Mouse (Mus musculus): Measurements from ENCODE around the gene Khdc1c. TPM values are rescaled to one million over a fixed set of nuclear protein-coding genes. Genes with fewer than 3 reads are reported as not detected.
"Not testable (repeated sequence)": the region's sequence is repeated elsewhere in the genome, so short reads cannot be mapped to it uniquely, and the experiment has no call there.

Khdc1c gene
- total RNA-seq (2021), result not detected

DNA sequence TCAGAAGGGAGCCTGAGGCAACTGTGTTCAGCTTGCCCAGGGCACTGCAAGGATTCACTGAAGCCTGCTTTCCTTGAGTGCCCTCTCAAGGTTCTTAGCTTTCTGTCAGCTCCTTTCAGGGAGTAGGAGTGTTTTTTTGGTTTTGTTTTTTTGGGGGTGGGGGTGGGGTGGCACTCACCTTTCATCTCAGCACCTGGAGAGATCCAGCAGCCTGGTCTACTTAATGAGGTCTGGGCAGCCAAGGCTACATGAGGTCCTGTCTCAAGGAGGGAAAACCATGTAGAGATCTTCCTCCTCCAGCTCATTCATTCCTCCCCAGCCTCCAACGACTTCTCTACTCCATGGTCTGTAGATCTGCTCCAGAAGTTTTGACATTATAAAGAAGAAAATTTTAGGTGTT lies at the start of gene Khdc1c:
Khdc1c (plus strand) TSS at position 301 of the 400 bp plus-strand sequence.
- DNase-seq, result not testable (repeated sequence)

DNA sequence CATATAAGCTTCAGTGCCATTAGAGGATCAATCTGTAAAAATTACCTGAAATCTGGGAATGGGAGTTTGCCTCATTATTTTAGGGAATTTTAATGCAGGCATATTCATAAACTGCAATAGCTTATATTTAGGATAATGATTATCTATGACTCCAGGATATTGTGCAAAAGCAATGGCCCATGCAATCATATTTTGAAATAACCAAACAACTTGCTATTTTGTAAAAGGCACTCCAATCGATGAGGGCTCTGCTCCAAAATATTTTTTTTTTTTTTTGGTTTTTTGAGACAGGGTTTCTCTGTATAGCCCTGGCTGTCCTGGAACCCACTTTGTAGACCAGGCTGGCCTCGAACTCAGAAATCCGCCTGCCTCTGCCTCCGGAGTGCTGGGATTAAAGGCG lies 47.9 kb upstream of the Khdc1c start:
- DNase-seq, result not testable (repeated sequence)

DNA sequence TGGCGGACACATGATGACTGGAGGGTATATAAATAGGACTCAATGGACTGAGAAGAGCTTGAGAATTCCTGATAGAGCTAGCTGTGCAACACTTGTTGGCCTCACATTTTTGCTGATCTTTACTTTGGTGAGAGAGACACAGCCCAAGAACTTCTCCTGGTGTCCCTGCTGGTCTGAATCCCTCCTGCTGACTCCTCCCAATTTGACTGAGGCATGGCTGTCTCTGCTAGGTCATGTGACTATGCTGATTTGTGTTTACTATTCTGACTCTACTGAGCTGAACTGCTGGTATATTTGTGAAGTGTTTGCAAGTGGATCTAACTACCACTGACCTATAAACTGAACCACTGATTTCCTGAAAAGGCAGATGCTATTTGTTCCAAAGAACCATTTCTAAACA lies 46.5 kb upstream of the Khdc1c start:
- DNase-seq, result no peak

DNA sequence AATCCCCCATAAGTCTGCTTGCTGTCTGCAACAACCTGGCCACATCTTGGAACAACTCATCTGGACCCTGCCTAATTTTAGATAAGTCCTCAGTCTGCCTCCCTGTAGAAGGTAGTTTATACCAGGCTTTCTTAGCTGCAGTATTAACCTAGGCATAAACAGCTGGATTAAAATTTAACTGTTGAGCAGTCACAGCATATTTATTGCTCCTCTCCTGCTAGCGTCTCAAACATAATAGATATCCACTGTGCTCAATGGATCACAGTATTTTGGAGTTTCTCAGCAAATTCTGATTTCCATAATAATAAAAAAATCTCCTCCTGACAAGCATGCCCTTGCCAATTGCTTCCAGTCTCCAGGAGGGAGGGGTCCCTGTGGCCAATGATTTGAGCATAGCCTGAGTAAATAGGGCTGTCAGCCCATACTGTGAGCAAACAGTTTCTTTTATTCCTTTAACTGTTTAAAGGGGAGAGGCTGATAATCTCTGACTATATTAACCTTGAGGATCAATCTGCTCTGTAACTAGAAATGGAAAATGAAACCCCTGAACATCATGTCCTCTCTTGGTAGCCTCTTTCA lies 44.0 kb upstream of the Khdc1c start:
- DNase-seq, result no peak

DNA sequence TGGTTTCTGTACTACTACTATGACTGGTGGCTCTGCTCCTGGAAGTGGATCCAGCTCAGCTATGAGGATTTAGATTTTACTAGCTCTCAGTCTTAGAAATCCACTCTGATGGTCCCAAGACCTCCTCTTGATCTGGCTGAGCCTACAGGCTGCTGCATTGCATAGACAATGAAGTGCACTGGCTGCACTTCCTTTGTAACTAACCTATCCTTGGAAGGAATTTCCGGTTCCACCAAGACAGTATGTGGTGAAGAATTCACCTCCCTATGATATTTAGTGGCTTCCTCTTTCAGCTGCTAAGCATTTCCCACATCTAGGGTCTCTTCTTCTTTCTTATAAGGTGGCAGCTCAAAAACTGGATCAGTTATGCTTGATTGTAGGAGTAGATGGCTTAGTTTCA lies 43.5 kb upstream of the Khdc1c start:
- no peak for DNase-seq

DNA sequence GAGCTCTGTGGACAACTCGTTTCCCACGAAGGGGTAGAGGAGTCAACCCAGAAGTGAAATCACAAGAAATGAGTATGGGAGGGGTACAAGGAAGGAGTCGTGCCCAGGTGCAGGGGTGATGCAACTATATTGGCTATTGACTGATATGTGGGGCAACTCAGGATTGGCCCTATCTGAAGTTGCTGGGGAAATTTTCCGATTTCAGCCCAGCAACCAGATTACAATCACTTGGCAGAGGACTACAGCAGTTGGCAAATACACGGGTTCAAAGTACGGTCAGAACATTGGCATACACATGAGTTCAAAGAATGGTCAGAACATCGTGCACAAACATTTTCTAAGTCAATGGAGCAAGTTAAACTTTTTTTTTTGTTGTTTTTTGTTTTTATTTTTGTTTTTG lies 41.4 kb upstream of the Khdc1c start:
- no peak for DNase-seq

DNA sequence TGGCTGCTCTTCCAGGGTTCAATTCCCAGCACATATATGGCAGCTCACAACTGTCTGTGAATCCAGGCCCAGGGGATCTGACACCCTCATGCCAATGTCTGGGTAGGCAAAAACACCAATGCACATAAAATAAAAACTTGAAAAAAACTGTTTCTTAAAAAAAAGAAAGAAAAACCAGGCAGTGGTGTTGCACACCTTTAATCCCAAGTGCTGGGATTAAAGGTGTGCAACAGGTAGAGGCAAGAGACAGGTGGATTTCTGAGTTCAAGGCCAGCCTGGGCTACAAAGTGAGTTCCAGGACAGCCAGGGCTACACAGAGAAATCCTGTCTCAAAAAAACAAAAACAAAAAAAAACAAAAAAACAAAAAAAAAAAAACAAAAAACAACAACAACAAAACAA lies 37.0 kb upstream of the Khdc1c start:
- DNase-seq, result not testable (repeated sequence)

DNA sequence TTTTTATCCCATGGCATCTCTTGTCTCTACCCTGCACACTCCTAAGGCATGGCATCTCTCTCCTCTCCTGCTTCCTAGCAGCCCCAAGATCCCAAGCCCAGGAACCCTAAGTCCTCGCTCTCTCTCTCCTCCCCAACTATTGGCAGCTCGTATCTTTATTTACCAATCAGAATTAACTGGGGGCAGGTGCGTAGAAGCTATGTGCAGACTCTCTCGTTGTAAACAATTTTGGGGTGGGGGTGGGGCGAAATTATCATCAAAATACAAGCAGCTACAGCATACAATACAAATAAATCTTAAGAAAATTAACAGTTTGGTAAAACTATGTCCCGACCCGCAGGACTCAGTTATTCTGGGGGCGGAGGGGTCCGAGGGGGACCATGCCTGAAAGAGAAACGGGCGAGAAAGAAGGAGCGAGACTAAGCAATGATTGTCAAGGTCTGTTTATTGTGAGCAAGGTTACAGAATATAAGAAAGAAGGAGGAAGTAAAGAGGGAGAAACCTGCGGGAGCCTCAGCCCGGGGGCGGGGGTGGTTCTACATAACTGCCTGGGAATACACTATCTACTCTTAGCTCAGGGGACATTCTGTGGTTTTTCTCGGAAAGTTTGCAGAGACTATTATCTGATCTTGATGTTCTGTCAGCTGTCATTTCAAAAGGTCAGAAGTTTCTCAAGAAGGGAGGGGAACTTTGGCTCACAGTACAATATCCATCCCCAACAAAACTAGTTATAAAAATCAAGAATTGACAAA lies 34.7 kb upstream of the Khdc1c start:
- DNase-seq, result no peak

DNA sequence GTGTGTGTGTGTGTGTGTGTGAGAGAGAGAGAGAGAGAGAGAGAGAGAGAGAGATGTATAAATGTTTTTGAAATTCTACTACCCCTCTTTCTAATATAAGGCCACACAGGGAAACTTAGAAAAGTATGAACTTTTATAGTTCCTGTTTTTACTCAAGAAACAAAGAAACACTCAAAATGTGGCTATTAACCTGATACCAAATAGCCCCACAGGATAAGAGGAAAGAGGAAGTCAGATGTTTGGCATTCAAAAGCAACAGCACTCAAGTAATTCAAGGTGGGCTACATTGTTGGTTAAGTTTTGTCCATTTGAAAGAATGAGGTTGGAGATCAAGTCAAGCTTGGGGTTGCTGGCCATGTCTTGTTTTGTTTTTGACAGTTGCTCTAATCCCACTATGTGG lies 32.3 kb upstream of the Khdc1c start:
- no peak for DNase-seq

DNA sequence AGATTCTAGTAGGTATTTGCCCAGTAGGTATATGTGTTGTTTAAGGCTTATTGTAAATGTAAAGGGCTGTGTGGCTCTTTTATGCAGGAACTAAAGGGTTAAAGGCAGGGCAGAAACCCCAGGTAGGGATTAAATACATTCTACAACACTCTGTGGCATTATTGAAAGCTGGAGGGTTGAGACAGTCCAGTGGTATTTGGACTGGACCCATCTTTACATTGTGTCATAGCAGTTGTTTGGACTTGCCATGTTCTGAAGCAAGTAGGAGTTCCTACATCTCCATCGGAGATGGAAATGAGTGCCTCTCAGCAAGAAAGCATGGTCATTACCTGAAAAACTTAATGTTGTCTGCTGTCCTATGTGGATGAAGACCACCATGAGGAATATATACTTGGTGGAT lies 27.4 kb upstream of the Khdc1c start:
- no peak for DNase-seq

DNA sequence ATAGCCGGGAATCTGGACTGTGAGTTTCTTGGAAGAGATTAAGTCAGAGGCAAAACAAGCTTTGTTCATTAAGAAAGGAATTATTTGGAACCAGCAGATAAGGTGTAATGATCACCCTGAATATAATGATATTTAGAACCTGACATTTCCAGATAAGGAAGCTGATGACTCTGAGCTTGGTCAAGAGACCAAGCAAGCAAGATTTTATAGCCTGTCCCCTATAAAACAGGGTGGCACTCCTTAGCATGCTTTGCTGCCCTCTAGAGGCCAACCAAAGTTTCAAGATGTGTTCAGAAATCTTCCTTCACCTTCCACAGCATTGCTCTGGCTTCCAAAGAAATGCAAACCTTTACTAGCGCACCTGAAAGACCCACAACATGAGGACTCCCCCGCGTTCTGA lies 23.9 kb upstream of the Khdc1c start:
- peak; percentile 71 for DNase-seq

DNA sequence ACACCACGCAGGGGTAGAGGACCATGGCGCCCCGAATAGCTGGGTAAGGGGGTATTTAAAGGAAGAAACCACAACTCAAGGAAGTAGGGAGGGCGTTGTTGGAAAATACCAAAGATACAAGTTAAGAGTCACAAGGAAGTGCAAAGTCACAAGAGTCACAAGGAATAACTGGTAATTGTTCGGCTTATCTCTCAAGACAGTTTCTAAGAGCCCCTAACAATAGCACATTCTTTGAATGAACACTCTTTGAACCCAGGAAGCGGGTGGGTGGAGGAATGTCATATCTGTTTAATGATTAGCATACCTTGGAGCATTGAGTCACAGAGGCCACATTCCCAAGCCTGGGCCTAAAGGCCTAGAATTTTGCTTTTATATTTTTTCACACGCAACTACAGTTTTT lies 23.4 kb upstream of the Khdc1c start:
- not testable (repeated sequence) for DNase-seq

DNA sequence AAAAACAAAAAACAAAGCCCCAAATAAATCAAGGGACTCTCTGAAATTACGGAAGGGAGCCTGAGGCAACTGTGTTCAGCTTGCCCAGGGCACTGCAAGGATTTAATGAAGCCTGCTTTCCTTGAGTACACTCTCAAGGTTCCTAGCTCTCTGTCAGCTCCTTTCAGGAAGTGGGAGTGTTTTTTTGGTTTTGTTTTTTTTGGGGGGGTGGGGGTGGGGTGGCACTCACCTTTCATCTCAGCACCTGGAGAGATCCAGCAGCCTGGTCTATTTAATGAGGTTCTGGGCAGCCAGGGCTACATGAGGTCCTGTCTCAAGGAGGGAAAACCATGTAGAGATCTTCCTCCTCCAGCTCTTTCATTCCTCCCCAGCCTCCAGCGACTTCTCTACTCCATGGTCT lies 18.8 kb upstream of the Khdc1c start, which contains the start of gene Khdc1a:
Khdc1a (plus strand) TSS at position 301 of the 400 bp plus-strand sequence.
- no peak for DNase-seq

DNA sequence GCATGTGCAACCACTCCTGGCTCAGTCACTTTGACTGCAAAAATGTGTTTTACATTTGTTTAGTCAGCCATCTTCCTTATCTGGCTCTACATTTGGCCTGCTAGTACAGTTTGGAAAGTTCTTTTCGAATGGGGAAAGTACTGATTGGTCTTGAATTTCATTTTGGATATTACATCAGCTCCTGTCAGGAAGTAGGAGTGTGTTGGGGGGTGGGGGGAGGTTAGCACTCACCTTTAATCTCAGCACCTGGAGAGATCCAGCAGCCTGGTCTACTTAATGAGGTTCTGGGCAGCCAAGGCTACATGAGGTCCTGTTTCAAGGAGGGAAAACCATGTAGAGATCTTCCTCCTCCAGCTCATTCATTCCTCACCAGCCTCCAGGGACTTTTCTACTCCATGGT lies 15.1 kb downstream of the Khdc1c start, which contains the start of gene Khdc1b:
Khdc1b (plus strand) TSS at position 301 of the 400 bp plus-strand sequence.
- DNase-seq, result no peak

DNA sequence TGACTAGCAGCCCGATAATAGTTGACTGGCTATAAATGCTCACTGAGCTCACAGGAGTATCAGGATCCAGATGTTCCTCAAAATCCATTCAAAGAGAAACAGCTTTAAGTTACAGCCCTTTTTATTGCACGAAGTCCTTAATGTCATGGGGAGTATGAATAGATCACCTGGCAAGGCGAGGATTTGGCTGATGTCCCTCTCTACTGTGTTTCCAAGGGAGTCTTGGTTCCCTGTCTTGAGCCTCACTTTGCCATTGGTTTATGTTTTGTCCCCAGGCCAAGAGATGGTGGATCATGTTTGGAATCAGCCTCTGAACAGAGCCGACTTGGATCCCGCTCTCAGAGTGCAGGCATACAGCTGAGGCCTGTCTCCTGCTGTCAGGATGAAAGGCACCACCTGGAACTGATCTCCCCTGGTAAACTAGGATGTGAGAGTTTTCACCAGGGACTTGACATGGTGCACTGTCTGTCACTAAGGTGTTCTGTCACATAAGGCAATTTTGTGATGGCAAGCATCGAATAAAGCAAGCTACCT lies 23.1 kb downstream of the Khdc1c start:
- DNase-seq, result no peak

DNA sequence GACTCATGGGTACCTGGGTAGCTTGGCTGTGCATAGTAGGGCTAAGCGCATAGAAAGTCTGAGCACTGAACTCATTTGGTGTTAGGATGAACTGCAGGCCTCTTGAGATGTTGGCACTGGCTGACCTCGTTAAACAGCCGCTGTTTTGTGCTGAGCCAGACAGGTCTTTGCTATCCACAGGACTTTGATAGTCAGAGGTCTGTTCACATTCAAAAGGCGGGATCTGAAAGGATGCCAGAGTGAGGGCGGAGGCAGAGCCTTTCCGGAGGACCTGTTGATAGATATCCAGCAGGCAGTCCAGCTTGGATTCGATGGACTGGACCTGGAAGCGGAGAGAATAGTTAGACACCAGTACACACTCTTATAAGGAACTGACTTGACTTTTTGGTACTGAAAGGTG lies 34.7 kb downstream of the Khdc1c start:
- DNase-seq, result peak; percentile 44

DNA sequence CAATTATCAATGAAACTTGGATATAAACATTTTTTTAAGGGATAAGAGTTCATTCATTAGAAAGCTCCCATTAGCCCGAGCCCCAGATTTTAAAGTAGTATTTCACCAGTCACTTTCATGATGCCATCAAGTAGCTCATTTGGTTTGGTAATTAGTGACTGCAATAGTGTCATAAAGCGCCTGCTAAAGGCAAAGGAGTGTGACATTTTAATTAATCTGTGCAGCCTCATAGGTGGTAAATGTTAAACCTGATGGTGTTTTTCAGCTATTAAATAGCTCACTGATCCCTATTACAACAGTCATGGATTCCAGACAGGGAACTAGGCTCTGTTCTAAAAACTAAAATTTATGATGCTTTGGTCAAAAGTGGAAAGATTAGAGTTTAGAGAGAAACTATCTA lies 39.1 kb downstream of the Khdc1c start:
- DNase-seq, result no peak

DNA sequence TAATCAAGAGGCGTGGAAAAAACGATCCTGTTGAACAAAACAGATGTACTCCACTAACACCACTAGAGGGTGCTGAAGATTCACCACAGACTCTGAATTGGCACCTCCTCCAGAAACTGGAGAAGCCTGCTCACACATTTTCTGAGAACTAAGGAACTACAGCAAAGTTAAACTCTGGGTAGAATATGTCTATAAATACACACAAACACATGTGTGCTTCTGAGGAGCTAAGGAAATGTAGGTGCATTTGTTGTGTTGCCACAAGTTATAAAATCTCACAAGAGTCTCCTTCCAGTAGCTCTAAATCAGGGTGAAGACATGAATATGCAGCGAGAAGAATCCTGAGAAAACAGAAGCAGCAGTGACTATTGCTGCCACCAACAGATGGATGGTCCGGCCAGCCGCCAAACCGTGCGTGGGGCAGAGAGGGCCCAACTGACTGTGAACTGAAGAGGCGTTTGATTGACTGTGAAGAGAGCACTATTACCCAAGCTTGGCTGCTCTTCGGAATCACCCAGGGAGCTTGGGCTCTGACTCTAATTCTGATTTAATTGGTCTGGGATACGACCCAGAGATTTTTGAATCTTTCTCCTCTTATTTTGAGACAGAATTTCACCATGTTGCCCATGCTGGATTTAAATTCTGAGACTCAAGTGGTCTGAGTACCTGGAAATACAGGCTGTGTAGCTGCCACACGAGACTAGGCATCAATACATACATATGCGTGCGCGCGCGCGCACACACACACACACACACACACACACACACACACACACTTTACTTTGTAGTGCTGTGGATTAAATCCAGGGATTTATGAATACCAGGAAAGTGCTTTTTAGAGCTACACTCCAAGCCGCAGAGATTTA lies 43.4 kb downstream of the Khdc1c start:
- DNase-seq, result peak; percentile 50

DNA sequence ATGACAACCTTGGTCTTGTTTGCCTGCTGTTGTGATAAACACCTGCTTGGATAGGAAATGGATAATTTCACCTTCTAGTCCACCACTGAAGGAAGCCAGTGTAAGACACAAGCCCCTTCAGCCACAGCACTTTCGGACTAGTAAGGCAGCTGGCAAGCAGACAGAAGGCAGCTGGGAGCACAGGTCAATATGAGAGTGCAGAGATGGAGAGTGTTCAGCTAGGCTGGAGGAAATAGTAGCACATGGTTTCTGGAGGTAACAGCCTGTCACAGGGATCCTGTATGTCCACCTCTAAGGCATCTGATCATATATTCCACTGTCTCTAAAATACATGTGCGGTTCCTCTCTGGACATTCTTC lies 44.0 kb downstream of the Khdc1c start:
- no peak for DNase-seq

DNA sequence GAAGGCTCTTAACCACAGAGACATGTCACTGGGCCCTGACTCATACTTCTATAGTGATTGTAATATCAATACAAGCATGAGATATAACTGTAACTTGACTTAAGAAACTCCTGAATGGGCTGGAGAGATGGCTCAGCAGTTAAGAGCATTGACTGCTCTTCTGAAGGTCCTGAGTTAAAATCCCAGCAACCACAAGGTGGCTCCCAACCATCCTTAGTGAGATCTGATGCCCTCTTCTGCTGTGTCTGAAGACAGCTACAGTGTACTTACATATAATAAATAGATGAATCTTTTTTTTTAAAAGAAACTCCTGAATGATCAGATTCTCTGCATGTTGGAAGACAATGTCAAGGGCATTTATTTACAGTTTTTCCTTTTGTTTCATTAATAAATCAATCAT lies 51.2 kb downstream of the Khdc1c start:
- DNase-seq, result peak; percentile 17
